Mouse (Mus musculus) megakaryocyte, embryonic 14.5 days (primary cell): ENCODE measurements around the gene Glb1.

Source experiments
- FLI1 ChIP-seq: IDR thresholded peaks from 2 replicates; pipeline ENCODE4 v1.6.1; 2012; ENCODE audit warnings: low read length, inconsistent platforms, mixed read lengths
- GATA1 ChIP-seq: IDR thresholded peaks from 3 replicates; pipeline ENCODE4 v1.6.1; 2012; ENCODE audit warnings: mixed read lengths, low read length, inconsistent platforms, borderline replicate concordance

GRCm38 (mm10) chr9:114465442-114465841, 64.6 kb downstream of the Glb1 start:
- TF ChIP-seq GATA1 (no peak), FLI1 (no peak)
